ENCODE assay signal across 9 mouse cellular contexts in genomic region chr19:60608766-60609165, GRCm38 (mm10). TPM values are rescaled to one million over a fixed set of nuclear protein-coding genes. Genes with fewer than 3 reads are reported as not detected.
A peak's percentile ranks its signal among the peaks of the same experiment; 100 is the strongest.
DNase-seq lines count a peak whose midpoint lies in the region; ATAC-seq and TF ChIP-seq lines count a peak whose summit lies in the region.
"Had no signal": no experiment of that assay in that cellular context is flagged by ENCODE, and none has a peak within 500 bp of the region (broad histone marks: within the 10 kb centered on the region; RNA-seq: fewer than 3 reads in every experiment).

No protein-coding gene starts in this region.

- TF ChIP-seq CTCF in lung, embryonic 14.5 days (IDR thresholded peaks at IDR 0.05; ENCODE audit: low read depth), result peak; percentile 69

- H3K36me3 ChIP-seq in hindbrain, embryonic 11.5 days (ENCODE audit: control insufficient read depth, insufficient read depth, low read length), result no peaks in the 10 kb centered on the region
- no peaks in the 10 kb centered on the region for H3K36me3 ChIP-seq in hindbrain, embryonic 13.5 days
- H3K36me3 ChIP-seq in lung, embryonic 14.5 days (ENCODE audit: insufficient read depth), result no peaks in the 10 kb centered on the region
- H3K36me3 ChIP-seq in forebrain, embryonic 16.5 days (ENCODE audit: control insufficient read depth, insufficient read depth), result no peaks in the 10 kb centered on the region
- H3K36me3 ChIP-seq: embryonic facial prominence, embryonic 12.5 days had no signal

- peak; percentile 19 for DNase-seq in hindbrain, embryonic 11.5 days (ENCODE audit: low spot score)
- DNase-seq in B cell, adult 2 months, result peak; percentile 38 to 43
- DNase-seq in R1 (ENCODE audit: low read depth, low spot score), result peak; percentile 57
- DNase-seq in lung, embryonic 14.5 days, result peak; percentile 54
- DNase-seq in neural tube, embryonic 10.5 days (ENCODE audit: extremely low spot score, low spot score), result no peak

- H3K9ac ChIP-seq in hindbrain, embryonic 11.5 days (ENCODE audit: low read depth, low read length), result no peak overlapping the region
- no peak overlapping the region for H3K9ac ChIP-seq in hindbrain, embryonic 13.5 days
- H3K9ac ChIP-seq in lung, embryonic 14.5 days, result no peak overlapping the region
- H3K9ac ChIP-seq in forebrain, embryonic 16.5 days (replicated peaks; ENCODE audit: low read depth, low read length), result no peak overlapping the region
- H3K9ac ChIP-seq: embryonic facial prominence, embryonic 12.5 days had no signal

- H3K9me3 ChIP-seq in hindbrain, embryonic 11.5 days (ENCODE audit: control insufficient read depth, low read length), result no peaks in the 10 kb centered on the region
- no peaks in the 10 kb centered on the region for H3K9me3 ChIP-seq in hindbrain, embryonic 13.5 days
- H3K9me3 ChIP-seq in lung, embryonic 14.5 days (ENCODE audit: low read depth, low read length), result no peaks in the 10 kb centered on the region
- no peaks in the 10 kb centered on the region for H3K9me3 ChIP-seq in forebrain, embryonic 16.5 days (ENCODE audit: control insufficient read depth, low read length)
- H3K9me3 ChIP-seq: embryonic facial prominence, embryonic 12.5 days had no signal

- no peak overlapping the region for H3K4me3 ChIP-seq in hindbrain, embryonic 11.5 days (ENCODE audit: low read depth, low read length)
- H3K4me3 ChIP-seq in hindbrain, embryonic 13.5 days, result no peak overlapping the region
- no peak overlapping the region for H3K4me3 ChIP-seq in lung, embryonic 14.5 days (ENCODE audit: low read depth, low read length)
- no peak overlapping the region for H3K4me3 ChIP-seq in forebrain, embryonic 16.5 days (replicated peaks; ENCODE audit: low read length)
- H3K4me3 ChIP-seq: embryonic facial prominence, embryonic 12.5 days had no signal

- WGBS in hindbrain, embryonic 11.5 days, result 34% methylated on average over 5 of the region's 5 CpGs
- WGBS in hindbrain, embryonic 13.5 days, result 38% methylated on average over 5 of the region's 5 CpGs
- WGBS in lung, embryonic 14.5 days, result 28% methylated on average over 5 of the region's 5 CpGs
- 41% methylated on average over 5 of the region's 5 CpGs for WGBS in forebrain, embryonic 16.5 days

- H3K4me2 ChIP-seq in hindbrain, embryonic 11.5 days (replicated peaks; ENCODE audit: low read depth, low read length), result no peak overlapping the region
- no peak overlapping the region for H3K4me2 ChIP-seq in hindbrain, embryonic 13.5 days
- no peak overlapping the region for H3K4me2 ChIP-seq in lung, embryonic 14.5 days
- H3K4me2 ChIP-seq in forebrain, embryonic 16.5 days (ENCODE audit: low read length), result no peak overlapping the region
- H3K4me2 ChIP-seq: embryonic facial prominence, embryonic 12.5 days had no signal

- no peak overlapping the region for H3K27ac ChIP-seq in hindbrain, embryonic 11.5 days (ENCODE audit: low read depth, low read length)
- H3K27ac ChIP-seq in hindbrain, embryonic 13.5 days, result no peak overlapping the region
- H3K27ac ChIP-seq in lung, embryonic 14.5 days (ENCODE audit: low read depth), result no peak overlapping the region
- H3K27ac ChIP-seq in forebrain, embryonic 16.5 days (ENCODE audit: low read length), result no peak overlapping the region
- H3K27ac ChIP-seq: embryonic facial prominence, embryonic 12.5 days had no signal

- no peak for ATAC-seq in hindbrain, embryonic 11.5 days (ENCODE audit: low FRiP score)
- ATAC-seq in hindbrain, embryonic 13.5 days (ENCODE audit: low FRiP score), result no peak
- 0 out of 2 replicates have a peak, but pooled peaks have one; percentile 52 for ATAC-seq in erythroid progenitor cell, adult 5-6 weeks (replicated peaks; ENCODE audit: low FRiP score, poor library complexity, severe bottlenecking)
- no peak for ATAC-seq in lung, embryonic 14.5 days (ENCODE audit: insufficient read depth)
- no peak for ATAC-seq in forebrain, embryonic 16.5 days

- no peaks in the 10 kb centered on the region for H3K4me1 ChIP-seq in hindbrain, embryonic 11.5 days (replicated peaks; ENCODE audit: control insufficient read depth, insufficient read depth, low read length)
- no peaks in the 10 kb centered on the region for H3K4me1 ChIP-seq in hindbrain, embryonic 13.5 days (replicated peaks)
- no peaks in the 10 kb centered on the region for H3K4me1 ChIP-seq in lung, embryonic 14.5 days (ENCODE audit: insufficient read depth)
- H3K4me1 ChIP-seq in forebrain, embryonic 16.5 days (replicated peaks; ENCODE audit: control insufficient read depth, insufficient read depth, low read length), result no peaks in the 10 kb centered on the region
- H3K4me1 ChIP-seq: embryonic facial prominence, embryonic 12.5 days had no signal

- no peaks in the 10 kb centered on the region for H3K27me3 ChIP-seq in hindbrain, embryonic 11.5 days (ENCODE audit: control insufficient read depth, insufficient read depth, low read length)
- no peaks in the 10 kb centered on the region for H3K27me3 ChIP-seq in hindbrain, embryonic 13.5 days
- no peaks in the 10 kb centered on the region for H3K27me3 ChIP-seq in lung, embryonic 14.5 days (ENCODE audit: insufficient read depth, low read length)
- no peaks in the 10 kb centered on the region for H3K27me3 ChIP-seq in forebrain, embryonic 16.5 days (replicated peaks; ENCODE audit: control insufficient read depth, insufficient read depth, low read length)
- H3K27me3 ChIP-seq: embryonic facial prominence, embryonic 12.5 days had no signal

RNA-seq across cellular contexts. Expression of gene Cacul1, which starts 27.9 kb away (rescaled TPM):
- polyA plus RNA-seq in hindbrain, embryonic 11.5 days (2014; fragmentation: Nextera tagmentation; extraction: Ambion mirVana), result 30.9 and 35.0 TPM in 2 replicates
- polyA plus RNA-seq in hindbrain, embryonic 13.5 days (2015; fragmentation: Nextera tagmentation; extraction: Ambion mirVana), result 21.2 and 23.0 TPM in 2 replicates
- 9.0 and 24.3 TPM in 2 replicates for total RNA-seq in erythroid progenitor cell, adult 5-6 weeks (2015; ENCODE audit: low replicate concordance)
- 6.8 and 16.2 TPM in 2 replicates for total RNA-seq in erythroid progenitor cell, adult 5-6 weeks (2017; ENCODE audit: low replicate concordance)
- polyA plus RNA-seq in lung, embryonic 14.5 days (2014; fragmentation: Nextera tagmentation; extraction: Ambion mirVana), result 29.3 and 30.8 TPM in 2 replicates
- 17.6 and 21.7 TPM in 2 replicates for polyA plus RNA-seq in forebrain, embryonic 16.5 days (2015; fragmentation: Nextera tagmentation; extraction: Ambion mirVana)
